Mouse (Mus musculus): ENCODE measurements around the gene Thy1. TPM values are rescaled to one million over a fixed set of nuclear protein-coding genes. Genes with fewer than 3 reads are reported as not detected.

The Thy1 gene
- polyA plus RNA-seq, 1 experiment from 2014 or later: 11.7 TPM

- Histone ChIP-seq H3K9me3 (replicated peaks) (no peaks in the 10 kb centered on the region), H3K27ac (replicated peaks) (no peak overlapping the region), H3K4me3 (replicated peaks) (no peak overlapping the region), H3K36me3 (no peaks in the 10 kb centered on the region), H3K4me2 (replicated peaks) (no peak overlapping the region), H3K9ac (no peak overlapping the region), H3K4me1 (peaks cover 4% of the 10 kb centered on the region; the same call in 1 of the 2 replicates), H3K27me3 (no peaks in the 10 kb centered on the region)
- 62% methylated on average over 13 of the region's 13 CpGs for WGBS
- ATAC-seq (ENCODE audit: insufficient number of reproducible peaks, low FRiP score, low TSS enrichment, low read depth): no peak
Observed at GRCm38 (mm10) chr9:44033957-44034727, 9.0 kb upstream of the Thy1 start.

- Histone ChIP-seq H3K4me3 (replicated peaks) (no peak overlapping the region), H3K4me2 (replicated peaks) (no peak overlapping the region), H3K9ac (no peak overlapping the region), H3K9me3 (replicated peaks) (no peaks in the 10 kb centered on the region), H3K36me3 (no peaks in the 10 kb centered on the region), H3K27ac (replicated peaks) (peak overlapping the region; percentile 65; the same call in 1 of the 2 replicates), H3K27me3 (no peaks in the 10 kb centered on the region; the same call in 1 of the 2 replicates), H3K4me1 (peaks cover 8% of the 10 kb centered on the region; the same call in 1 of the 2 replicates)
- no peak for ATAC-seq (ENCODE audit: insufficient number of reproducible peaks, low FRiP score, low TSS enrichment, low read depth)
- 86% methylated on average over 5 of the region's 5 CpGs for WGBS
Observed at GRCm38 (mm10) chr9:44037106-44037505, 6.1 kb upstream of the Thy1 start.

GRCm38 (mm10) chr9:44041511-44042395 lies 1.4 kb upstream of the Thy1 start:
- 72% methylated on average over 7 of the region's 7 CpGs for WGBS
- no peak overlapping the region for H3K4me3 ChIP-seq (replicated peaks)
- H3K27ac ChIP-seq (replicated peaks): 0 out of 2 replicates have a peak overlapping the region, but pooled peaks have one; percentile 28
- no peak overlapping the region for H3K9ac ChIP-seq
- no peak for ATAC-seq (ENCODE audit: insufficient number of reproducible peaks, low FRiP score, low TSS enrichment, low read depth)
- peaks cover 26% of the 10 kb centered on the region for H3K4me1 ChIP-seq
- no peaks in the 10 kb centered on the region for H3K9me3 ChIP-seq (replicated peaks)
- no peak overlapping the region for H3K4me2 ChIP-seq (replicated peaks)
- peaks cover 12% of the 10 kb centered on the region for H3K27me3 ChIP-seq
- H3K36me3 ChIP-seq: no peaks in the 10 kb centered on the region

GRCm38 (mm10) chr9:44042396-44042680 lies 846 bp upstream of the Thy1 start:
- Histone ChIP-seq H3K9ac (no peak overlapping the region), H3K4me3 (replicated peaks) (no peak overlapping the region), H3K36me3 (no peaks in the 10 kb centered on the region), H3K27me3 (peaks cover 12% of the 10 kb centered on the region), H3K27ac (replicated peaks) (no peak overlapping the region), H3K9me3 (replicated peaks) (no peaks in the 10 kb centered on the region), H3K4me2 (replicated peaks) (no peak overlapping the region), H3K4me1 (peaks cover 26% of the 10 kb centered on the region)
- 83% methylated on average over 1 of the region's 1 CpGs for WGBS
- no peak for ATAC-seq (ENCODE audit: insufficient number of reproducible peaks, low FRiP score, low TSS enrichment, low read depth)

DNA sequence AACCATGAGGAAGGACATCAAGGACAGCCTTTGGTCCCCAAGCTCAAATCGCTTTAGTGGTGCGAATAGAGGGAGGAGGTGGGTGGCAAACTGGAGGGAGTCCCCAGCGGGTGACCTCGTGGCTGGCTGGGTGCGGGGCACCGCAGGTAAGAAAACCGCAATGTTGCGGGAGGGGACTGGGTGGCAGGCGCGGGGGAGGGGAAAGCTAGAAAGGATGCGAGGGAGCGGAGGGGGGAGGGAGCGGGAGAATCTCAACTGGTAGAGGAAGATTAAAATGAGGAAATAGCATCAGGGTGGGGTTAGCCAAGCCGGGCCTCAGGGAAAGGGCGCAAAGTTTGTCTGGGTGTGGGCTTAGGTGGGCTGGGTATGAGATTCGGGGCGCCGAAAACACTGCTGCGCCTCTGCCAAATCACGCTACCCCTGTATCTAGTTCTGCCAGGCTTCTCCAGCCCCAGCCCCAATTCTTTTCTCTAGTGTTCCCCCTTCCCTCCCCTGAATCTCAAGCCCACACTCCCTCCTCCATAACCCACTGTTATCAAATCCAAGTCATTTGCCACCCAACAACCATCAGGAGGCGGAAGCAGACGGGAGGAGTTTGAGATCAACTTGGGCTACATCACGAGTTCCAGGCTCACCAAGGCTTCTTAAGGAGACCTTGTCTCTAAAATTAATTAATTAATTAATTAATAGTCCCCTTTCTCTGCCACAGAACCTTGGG lies 683 bp downstream of the Thy1 start:
- H3K4me1 ChIP-seq: peaks cover 30% of the 10 kb centered on the region
- H3K27ac ChIP-seq (replicated peaks): no peak overlapping the region
- no peaks in the 10 kb centered on the region for H3K36me3 ChIP-seq
- H3K4me2 ChIP-seq (replicated peaks): peak overlapping the region; percentile 68
- H3K9ac ChIP-seq: 0 out of 2 replicates have a peak overlapping the region, but pooled peaks have one; percentile 5
- H3K4me3 ChIP-seq (replicated peaks): peak overlapping the region; percentile 44
- no peak for ATAC-seq (ENCODE audit: insufficient number of reproducible peaks, low FRiP score, low TSS enrichment, low read depth)
- WGBS: 3% methylated on average over 22 of the region's 23 CpGs
- H3K27me3 ChIP-seq: peaks cover 12% of the 10 kb centered on the region
- H3K9me3 ChIP-seq (replicated peaks): no peaks in the 10 kb centered on the region

GRCm38 (mm10) chr9:44044426-44045157 lies 1.4 kb downstream of the Thy1 start:
- Histone ChIP-seq H3K36me3 (no peaks in the 10 kb centered on the region), H3K4me1 (peaks cover 31% of the 10 kb centered on the region), H3K27ac (replicated peaks) (no peak overlapping the region), H3K27me3 (peaks cover 12% of the 10 kb centered on the region), H3K4me3 (replicated peaks) (peak overlapping the region; percentile 44), H3K9me3 (replicated peaks) (no peaks in the 10 kb centered on the region), H3K9ac (no peak overlapping the region), H3K4me2 (replicated peaks) (peak overlapping the region; percentile 68)
- WGBS: 44% methylated on average over 14 of the region's 14 CpGs
- no peak for ATAC-seq (ENCODE audit: insufficient number of reproducible peaks, low FRiP score, low TSS enrichment, low read depth)

GRCm38 (mm10) chr9:44045158-44045883 lies 2.1 kb downstream of the Thy1 start:
- no peak overlapping the region for H3K27ac ChIP-seq (replicated peaks)
- H3K4me3 ChIP-seq (replicated peaks): no peak overlapping the region
- H3K4me2 ChIP-seq (replicated peaks): 0 out of 2 replicates have a peak overlapping the region, but pooled peaks have one; percentile 68
- no peak overlapping the region for H3K9ac ChIP-seq
- H3K27me3 ChIP-seq: peaks cover 12% of the 10 kb centered on the region
- no peaks in the 10 kb centered on the region for H3K36me3 ChIP-seq
- peaks cover 31% of the 10 kb centered on the region for H3K4me1 ChIP-seq
- 51% methylated on average over 3 of the region's 3 CpGs for WGBS
- H3K9me3 ChIP-seq (replicated peaks): no peaks in the 10 kb centered on the region
- no peak for ATAC-seq (ENCODE audit: insufficient number of reproducible peaks, low FRiP score, low TSS enrichment, low read depth)

DNA sequence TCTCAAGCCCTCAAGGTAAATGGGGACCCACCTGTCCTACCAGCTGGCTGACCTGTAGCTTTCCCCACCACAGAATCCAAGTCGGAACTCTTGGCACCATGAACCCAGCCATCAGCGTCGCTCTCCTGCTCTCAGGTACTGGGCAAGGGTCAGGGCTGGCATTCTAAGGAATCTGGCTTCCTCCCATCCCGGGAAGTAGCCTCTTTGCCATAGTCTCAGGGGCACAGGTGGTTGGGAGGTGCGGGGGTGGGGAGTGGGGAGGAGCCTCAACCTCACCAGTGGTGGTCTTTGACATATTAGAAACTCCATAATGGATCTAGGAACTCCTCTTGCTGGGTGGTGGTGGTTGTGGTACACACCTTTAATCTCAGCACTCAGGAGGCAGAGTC lies 2.7 kb downstream of the Thy1 start:
- Histone ChIP-seq H3K4me3 (replicated peaks) (no peak overlapping the region), H3K9me3 (replicated peaks) (no peaks in the 10 kb centered on the region), H3K27me3 (peaks cover 12% of the 10 kb centered on the region), H3K27ac (replicated peaks) (no peak overlapping the region), H3K9ac (no peak overlapping the region), H3K4me2 (replicated peaks) (no peak overlapping the region), H3K4me1 (peaks cover 31% of the 10 kb centered on the region), H3K36me3 (no peaks in the 10 kb centered on the region)
- no peak for ATAC-seq (ENCODE audit: insufficient number of reproducible peaks, low FRiP score, low TSS enrichment, low read depth)
- 83% methylated on average over 5 of the region's 5 CpGs for WGBS

DNA sequence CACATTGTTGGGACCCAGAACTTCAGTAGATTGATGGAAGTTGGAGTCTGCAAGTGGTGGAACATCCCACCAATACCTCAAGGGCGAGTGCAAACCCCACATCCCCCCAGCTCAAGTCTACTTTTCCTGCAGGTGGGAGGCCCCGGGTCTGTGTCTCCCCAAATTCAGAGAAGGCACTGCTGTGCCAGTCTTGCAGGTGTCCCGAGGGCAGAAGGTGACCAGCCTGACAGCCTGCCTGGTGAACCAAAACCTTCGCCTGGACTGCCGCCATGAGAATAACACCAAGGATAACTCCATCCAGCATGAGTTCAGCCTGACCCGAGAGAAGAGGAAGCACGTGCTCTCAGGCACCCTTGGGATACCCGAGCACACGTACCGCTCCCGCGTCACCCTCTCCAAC lies 3.2 kb downstream of the Thy1 start:
- Histone ChIP-seq H3K4me3 (replicated peaks) (no peak overlapping the region), H3K4me2 (replicated peaks) (no peak overlapping the region), H3K4me1 (peaks cover 30% of the 10 kb centered on the region), H3K9me3 (replicated peaks) (no peaks in the 10 kb centered on the region), H3K27ac (replicated peaks) (no peak overlapping the region), H3K27me3 (peaks cover 12% of the 10 kb centered on the region; the same call in 1 of the 2 replicates), H3K9ac (no peak overlapping the region), H3K36me3 (no peaks in the 10 kb centered on the region)
- 85% methylated on average over 12 of the region's 12 CpGs for WGBS
- ATAC-seq (ENCODE audit: insufficient number of reproducible peaks, low FRiP score, low TSS enrichment, low read depth): no peak

GRCm38 (mm10) chr9:44047071-44047470 lies 3.9 kb downstream of the Thy1 start:
- 51% methylated on average over 6 of the region's 6 CpGs for WGBS
- Histone ChIP-seq H3K4me1 (peaks cover 28% of the 10 kb centered on the region), H3K4me2 (replicated peaks) (no peak overlapping the region), H3K4me3 (replicated peaks) (no peak overlapping the region), H3K36me3 (no peaks in the 10 kb centered on the region), H3K9ac (no peak overlapping the region), H3K9me3 (replicated peaks) (no peaks in the 10 kb centered on the region), H3K27ac (replicated peaks) (no peak overlapping the region), H3K27me3 (peaks cover 12% of the 10 kb centered on the region; the same call in 1 of the 2 replicates)
- no peak for ATAC-seq (ENCODE audit: insufficient number of reproducible peaks, low FRiP score, low TSS enrichment, low read depth)
